Mouse (Mus musculus): Measurements from ENCODE around the gene Pold4. TPM values are rescaled to one million over a fixed set of nuclear protein-coding genes. Genes with fewer than 3 reads are reported as not detected.

Pold4 gene
- polyA plus RNA-seq, 1 experiment from 2014 or later, result 63.6 TPM

DNA sequence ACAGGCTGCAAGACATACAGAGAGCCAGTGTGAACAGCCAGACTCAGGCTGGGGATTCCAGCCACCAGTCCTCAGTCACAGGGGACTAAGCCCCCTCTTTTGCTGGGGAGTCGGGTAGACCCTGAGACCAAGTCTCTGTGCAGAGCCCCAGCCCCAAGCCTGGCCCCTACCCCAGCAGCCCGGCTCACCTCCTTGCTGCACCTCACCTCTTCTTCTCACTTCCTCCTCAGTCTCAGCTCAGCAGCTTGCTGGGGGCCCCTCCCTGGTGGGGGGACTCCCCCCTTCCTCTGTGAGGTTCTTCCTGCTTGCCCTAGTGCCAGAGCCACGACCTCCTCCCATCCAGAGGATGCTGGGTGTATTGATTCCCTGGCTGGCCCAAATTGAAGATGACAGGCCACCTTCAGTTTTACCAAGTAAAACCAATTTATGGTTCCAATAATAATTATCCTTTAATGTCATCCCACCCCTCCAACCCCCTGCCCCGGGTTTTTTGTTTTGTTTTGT, 40.8 kb upstream of the Pold4 start, which contains the start of gene Tbc1d10c:
Tbc1d10c (minus strand) TSS at position 454 of the 504 bp plus-strand sequence.
- Histone ChIP-seq H3K36me3 (ENCODE audit: insufficient read depth, low read length) (peaks cover 20% of the 10 kb centered on the region; the same call in 1 of the 2 replicates), H3K4me1 (ENCODE audit: insufficient read depth, low read depth, low read length) (peaks cover 8% of the 10 kb centered on the region; the same call in 1 of the 2 replicates), H3K9ac (replicated peaks; ENCODE audit: low read depth) (peak within 1 kb of the TSS; percentile 95), H3K27ac (ENCODE audit: low read length) (peak within 1 kb of the TSS; percentile 95), H3K27me3 (replicated peaks; ENCODE audit: insufficient read depth, low read length) (no peaks in the 10 kb centered on the region), H3K4me3 (ENCODE audit: low read depth, low read length) (peak within 1 kb of the TSS; percentile 82), H3K9me3 (ENCODE audit: low read length) (no peaks in the 10 kb centered on the region), H3K4me2 (replicated peaks; ENCODE audit: low read depth, low read length) (peak within 1 kb of the TSS; percentile 87)
- DNase-seq (ENCODE audit: low spot score) (peak; percentile 58), ATAC-seq (no peak)
- TF ChIP-seq CTCF (IDR thresholded peaks at IDR 0.05), result no peak
- no peak for TF ChIP-seq EP300 (IDR thresholded peaks at IDR 0.05)
- WGBS, result 32% methylated on average over 4 of the region's 4 CpGs

DNA sequence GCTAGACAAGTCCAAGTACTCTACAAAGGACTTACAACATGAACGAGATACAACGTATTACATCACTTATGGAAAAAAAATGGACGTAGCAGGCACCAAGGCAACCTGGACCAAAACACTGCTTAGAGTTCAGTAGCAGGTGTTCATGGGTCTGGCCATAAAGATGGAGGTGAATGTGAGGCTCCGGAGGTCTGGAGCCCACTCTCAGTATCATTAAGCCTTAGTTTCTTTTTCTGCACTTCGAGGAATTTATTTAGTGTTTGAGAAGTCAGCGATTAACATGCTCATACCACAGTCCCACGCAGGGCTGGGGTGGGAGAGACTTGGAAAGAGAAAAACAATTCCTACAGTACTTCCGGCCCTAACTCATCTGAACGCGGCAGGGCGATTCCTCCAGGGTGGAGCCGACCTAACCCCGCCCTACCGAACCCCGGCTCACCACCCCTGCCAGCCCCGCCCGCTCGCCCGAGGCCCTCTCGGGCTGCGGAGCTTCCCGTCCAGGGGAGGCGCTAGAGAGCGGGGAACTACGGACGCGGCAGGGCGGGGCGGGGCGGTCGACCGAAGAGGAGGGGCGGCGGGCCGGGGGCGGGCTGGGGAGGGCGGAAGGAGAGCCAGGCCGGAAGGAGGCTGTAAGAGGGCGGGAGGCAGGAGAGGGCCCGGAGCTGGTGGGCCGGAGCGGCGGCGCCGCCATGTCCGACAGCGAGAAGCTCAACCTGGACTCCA, 40.0 kb upstream of the Pold4 start, which contains the start of gene Ppp1ca:
Ppp1ca (plus strand) TSS at position 538 of the 723 bp plus-strand sequence.
- Histone ChIP-seq H3K4me1 (ENCODE audit: insufficient read depth, low read depth, low read length) (peaks cover 8% of the 10 kb centered on the region; the same call in 1 of the 2 replicates), H3K9me3 (ENCODE audit: low read length) (no peaks in the 10 kb centered on the region), H3K36me3 (ENCODE audit: insufficient read depth, low read length) (peaks cover 24% of the 10 kb centered on the region; the same call in 1 of the 2 replicates), H3K4me2 (replicated peaks; ENCODE audit: low read depth, low read length) (peak within 1 kb of the TSS; percentile 87), H3K4me3 (ENCODE audit: low read depth, low read length) (peak within 1 kb of the TSS; percentile 82), H3K27me3 (replicated peaks; ENCODE audit: insufficient read depth, low read length) (no peaks in the 10 kb centered on the region), H3K9ac (replicated peaks; ENCODE audit: low read depth) (peak within 1 kb of the TSS; percentile 95), H3K27ac (ENCODE audit: low read length) (peak within 1 kb of the TSS; percentile 95)
- WGBS, result 2% methylated on average over 40 of the region's 47 CpGs
- TF ChIP-seq CTCF (IDR thresholded peaks at IDR 0.05) (peak; percentile 80), EP300 (IDR thresholded peaks at IDR 0.05) (no peak)
- ATAC-seq, result peak; percentile 96
- peak; percentile 99 for DNase-seq (ENCODE audit: low spot score)

DNA sequence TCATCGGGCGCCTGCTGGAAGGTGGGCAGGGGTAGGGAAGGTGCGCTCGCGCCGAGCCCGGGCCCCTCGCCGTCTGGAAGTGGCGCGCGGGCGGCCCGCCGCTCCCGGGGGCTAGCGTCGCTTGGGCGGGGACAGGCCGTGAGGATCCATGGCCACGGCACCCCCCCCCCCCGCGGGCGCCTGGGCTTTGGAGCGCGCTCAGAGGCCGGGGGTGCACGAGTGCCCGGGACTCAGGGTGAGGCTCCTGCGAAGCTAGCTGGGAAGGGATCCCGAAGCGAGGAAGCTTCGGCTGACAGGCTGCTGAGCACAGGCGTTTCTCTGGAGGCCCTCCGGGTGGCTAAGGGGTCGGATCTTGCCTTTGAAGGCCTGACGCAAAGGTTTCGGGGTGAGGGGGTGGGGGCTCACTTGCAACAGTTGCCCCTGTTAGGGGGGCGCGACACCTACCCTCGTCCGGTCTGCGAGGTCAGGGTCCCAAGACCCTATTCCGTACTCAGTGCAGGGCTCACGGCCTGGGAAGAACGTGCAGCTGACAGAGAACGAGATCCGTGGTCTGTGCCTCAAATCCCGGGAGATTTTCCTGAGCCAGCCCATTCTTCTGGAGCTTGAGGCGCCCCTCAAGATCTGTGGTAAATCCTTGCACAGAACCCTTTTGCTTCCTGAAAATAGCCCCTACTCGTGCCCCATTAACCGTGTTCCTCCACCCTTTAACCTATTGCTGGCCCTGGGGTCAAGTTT, 39.3 kb upstream of the Pold4 start:
- H3K27ac ChIP-seq (ENCODE audit: low read length), result peak overlapping the region; percentile 95
- H3K36me3 ChIP-seq (ENCODE audit: insufficient read depth, low read length), result peaks cover 24% of the 10 kb centered on the region; the same call in 1 of the 2 replicates
- peak overlapping the region; percentile 87 for H3K4me2 ChIP-seq (replicated peaks; ENCODE audit: low read depth, low read length)
- no peaks in the 10 kb centered on the region for H3K9me3 ChIP-seq (ENCODE audit: low read length)
- no peaks in the 10 kb centered on the region for H3K27me3 ChIP-seq (replicated peaks; ENCODE audit: insufficient read depth, low read length)
- peak overlapping the region; percentile 95 for H3K9ac ChIP-seq (replicated peaks; ENCODE audit: low read depth)
- WGBS, result under 1% methylated on average over 28 of the region's 52 CpGs
- peaks cover 8% of the 10 kb centered on the region; the same call in 1 of the 2 replicates for H3K4me1 ChIP-seq (ENCODE audit: insufficient read depth, low read depth, low read length)
- DNase-seq (ENCODE audit: low spot score), result peak; percentile 44
- TF ChIP-seq EP300 (IDR thresholded peaks at IDR 0.05) (no peak), CTCF (IDR thresholded peaks at IDR 0.05) (no peak)
- peak; percentile 53 for ATAC-seq
- peak overlapping the region; percentile 82 for H3K4me3 ChIP-seq (ENCODE audit: low read depth, low read length)

DNA sequence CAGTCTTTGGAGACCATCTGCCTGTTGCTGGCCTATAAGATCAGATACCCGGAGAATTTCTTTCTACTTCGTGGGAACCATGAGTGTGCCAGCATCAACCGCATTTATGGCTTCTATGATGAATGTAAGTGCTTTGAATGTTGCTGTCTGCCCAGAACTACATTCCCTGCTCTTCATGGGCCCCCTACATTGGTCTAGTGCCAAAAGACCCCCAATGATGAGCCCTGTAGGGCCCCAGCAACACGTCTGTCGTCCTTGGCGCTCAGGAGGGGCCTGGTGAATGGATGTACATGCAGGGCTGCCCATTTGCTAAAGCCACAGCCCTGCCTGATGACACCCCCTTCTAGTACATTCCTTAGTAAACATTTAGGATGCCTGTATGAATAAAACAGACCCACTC, 38.6 kb upstream of the Pold4 start:
- H3K4me3 ChIP-seq (ENCODE audit: low read depth, low read length), result peak overlapping the region; percentile 82
- no peaks in the 10 kb centered on the region for H3K9me3 ChIP-seq (ENCODE audit: low read length)
- H3K27me3 ChIP-seq (replicated peaks; ENCODE audit: insufficient read depth, low read length), result no peaks in the 10 kb centered on the region
- TF ChIP-seq EP300 (IDR thresholded peaks at IDR 0.05) (no peak), CTCF (IDR thresholded peaks at IDR 0.05) (no peak)
- peak overlapping the region; percentile 95 for H3K9ac ChIP-seq (replicated peaks; ENCODE audit: low read depth)
- peaks cover 8% of the 10 kb centered on the region; the same call in 1 of the 2 replicates for H3K4me1 ChIP-seq (ENCODE audit: insufficient read depth, low read depth, low read length)
- 52% methylated on average over 6 of the region's 6 CpGs for WGBS
- ATAC-seq (no peak), DNase-seq (ENCODE audit: low spot score) (no peak)
- H3K27ac ChIP-seq (ENCODE audit: low read length), result no peak overlapping the region
- peak overlapping the region; percentile 87 for H3K4me2 ChIP-seq (replicated peaks; ENCODE audit: low read depth, low read length)
- peaks cover 24% of the 10 kb centered on the region; the same call in 1 of the 2 replicates for H3K36me3 ChIP-seq (ENCODE audit: insufficient read depth, low read length)

DNA sequence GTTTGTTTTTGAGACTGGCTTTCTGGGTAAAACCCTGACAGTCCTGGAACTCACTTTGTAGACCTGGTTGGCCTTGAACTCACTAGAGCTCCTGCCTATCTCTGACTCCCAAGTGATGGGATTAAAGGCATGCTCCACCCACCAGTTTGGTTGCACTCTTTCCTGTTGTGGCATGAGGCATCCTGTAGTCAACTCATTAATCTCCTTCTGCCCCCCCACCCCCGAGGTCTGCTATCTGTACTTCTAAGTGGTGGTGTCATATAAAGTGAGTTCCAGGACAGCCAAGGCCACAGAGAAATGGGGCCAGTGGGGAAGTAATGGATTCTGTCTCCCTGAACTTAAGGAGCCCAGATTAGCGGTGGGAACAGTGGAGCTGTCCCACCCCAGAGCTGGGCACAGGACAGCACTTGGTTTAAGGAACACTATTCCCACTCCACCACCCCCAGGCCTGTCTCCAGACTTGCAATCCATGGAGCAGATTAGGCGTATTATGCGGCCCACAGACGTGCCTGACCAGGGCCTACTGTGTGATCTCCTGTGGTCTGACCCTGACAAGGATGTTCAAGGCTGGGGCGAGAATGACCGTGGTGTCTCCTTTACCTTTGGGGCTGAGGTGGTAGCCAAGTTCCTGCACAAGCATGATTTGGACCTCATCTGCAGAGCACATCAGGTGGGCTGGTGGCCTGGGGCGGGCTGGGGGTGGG, 37.5 kb upstream of the Pold4 start:
- H3K4me3 ChIP-seq (ENCODE audit: low read depth, low read length), result no peak overlapping the region
- H3K27me3 ChIP-seq (replicated peaks; ENCODE audit: insufficient read depth, low read length), result no peaks in the 10 kb centered on the region
- H3K36me3 ChIP-seq (ENCODE audit: insufficient read depth, low read length), result peaks cover 24% of the 10 kb centered on the region; the same call in 1 of the 2 replicates
- 78% methylated on average over 8 of the region's 8 CpGs for WGBS
- DNase-seq (ENCODE audit: low spot score) (no peak), ATAC-seq (no peak)
- no peaks in the 10 kb centered on the region for H3K9me3 ChIP-seq (ENCODE audit: low read length)
- peaks cover 8% of the 10 kb centered on the region; the same call in 1 of the 2 replicates for H3K4me1 ChIP-seq (ENCODE audit: insufficient read depth, low read depth, low read length)
- H3K9ac ChIP-seq (replicated peaks; ENCODE audit: low read depth), result no peak overlapping the region
- TF ChIP-seq EP300 (IDR thresholded peaks at IDR 0.05) (no peak), CTCF (IDR thresholded peaks at IDR 0.05) (no peak)
- H3K27ac ChIP-seq (ENCODE audit: low read length), result no peak overlapping the region
- no peak overlapping the region for H3K4me2 ChIP-seq (replicated peaks; ENCODE audit: low read depth, low read length)

Measured in lung, postnatal 0 days (tissue).